Mouse (Mus musculus): ENCODE measurements around the gene 1700001C19Rik. TPM values are rescaled to one million over a fixed set of nuclear protein-coding genes. Genes with fewer than 3 reads are reported as not detected.
A peak's percentile ranks its signal among the peaks of the same experiment; 100 is the strongest.

Gene 1700001C19Rik
- total RNA-seq, 1 experiment: 0.85 TPM

DNA sequence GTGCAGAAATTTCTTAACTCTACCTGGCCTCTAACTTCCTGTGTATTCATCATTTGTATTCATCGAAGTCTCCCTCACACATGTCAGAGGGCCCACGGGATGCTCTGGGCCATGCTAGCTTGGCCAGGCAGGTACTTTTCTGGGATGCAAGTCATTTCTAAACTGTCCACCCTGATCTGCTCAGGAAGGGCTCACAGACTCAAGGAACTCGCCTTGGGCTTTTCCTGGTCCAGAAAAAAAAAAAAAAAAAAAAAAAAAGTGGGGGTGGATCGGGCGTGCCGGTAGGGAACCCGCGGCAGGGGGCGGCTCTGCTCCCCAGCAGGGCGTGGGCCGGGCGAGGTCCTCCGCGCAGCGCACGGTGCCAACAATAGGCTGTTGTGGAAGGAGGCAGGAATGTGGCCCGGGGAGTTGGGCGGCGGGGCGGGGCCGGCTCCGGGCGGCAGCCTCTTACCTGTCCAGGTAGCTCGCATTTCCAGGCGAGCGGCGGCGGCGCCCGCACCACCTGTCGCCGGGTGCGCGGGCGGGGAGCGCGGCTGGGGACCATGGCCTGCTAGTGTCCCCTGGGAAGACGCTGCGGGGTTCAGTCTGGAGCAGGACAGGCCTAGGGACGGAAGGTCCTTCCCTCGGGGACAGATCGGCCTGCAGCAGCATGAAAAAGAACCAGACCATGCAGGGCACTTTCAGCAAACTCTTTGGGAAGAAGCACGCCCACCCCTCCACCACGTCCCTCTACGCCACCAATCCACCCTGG, 845 bp downstream of the 1700001C19Rik start, which contains the start of gene AI661453:
Gene AI661453 (plus strand): TSS at position 460 of the 751 bp plus-strand sequence.
- peak; percentile 45 for DNase-seq (ENCODE audit: low read depth, low spot score)
- in situ Hi-C loops (cut with MboI; ENCODE audit: low sequenced_read_pairs in 2 of 2, unreplicated experiment in 2 of 2): no loop called here
- no peak within 1 kb of the TSS for H3K27ac ChIP-seq (ENCODE audit: insufficient read depth, low read depth, low read length, poor library complexity, severe bottlenecking)
- H3K9ac ChIP-seq (ENCODE audit: insufficient read depth, low read depth, low read length, poor library complexity, severe bottlenecking): peak within 1 kb of the TSS; percentile 59
- peak within 1 kb of the TSS; percentile 71 to 76 for H3K4me3 ChIP-seq (ENCODE audit: insufficient read depth in 1 of 2, low read depth in 1 of 2, low read length in 2 of 2, poor library complexity in 1 of 2, severe bottlenecking in 1 of 2)
- peak; percentile 92 for TF ChIP-seq ZNF384 (IDR thresholded peaks at IDR 0.05; ENCODE audit: low read depth, low read length)
- TF ChIP-seq MAFK (IDR thresholded peaks at IDR 0.05; ENCODE audit: insufficient read depth, low read depth, low read length): no peak
- no peaks in the 10 kb centered on the region for H3K9me3 ChIP-seq (ENCODE audit: control insufficient read depth, insufficient read depth, low read depth, low read length)
- no peaks in the 10 kb centered on the region for H3K36me3 ChIP-seq (ENCODE audit: control insufficient read depth, insufficient read depth, low read length, poor library complexity, severe bottlenecking)
- H3K4me1 ChIP-seq (ENCODE audit: control insufficient read depth in 2 of 2, insufficient read depth in 2 of 2, low read length in 2 of 2, poor library complexity in 1 of 2): peaks cover 0 to 23% of the 10 kb centered on the region in 2 experiments; a peak in 2 of 4 replicates

DNA sequence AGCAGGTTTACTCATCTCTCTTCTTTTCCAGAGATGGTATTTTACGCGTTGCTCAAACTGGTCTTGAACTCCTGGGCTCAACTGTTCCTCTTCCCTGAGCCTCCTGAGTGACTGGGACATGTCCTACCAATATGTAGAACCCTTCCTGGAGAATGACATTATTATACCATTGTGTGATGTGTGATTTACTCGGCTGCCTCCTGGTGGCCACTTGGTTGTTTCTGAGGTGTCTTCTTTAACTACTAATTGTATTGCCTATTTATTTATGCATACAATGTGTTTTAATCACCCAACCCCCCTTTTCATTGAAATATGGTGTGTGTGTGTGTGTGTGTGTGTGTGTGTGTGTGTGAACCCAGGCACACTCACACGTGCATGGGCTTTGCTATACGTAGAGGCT, 6.4 kb downstream of the 1700001C19Rik start:
- H3K27ac ChIP-seq (ENCODE audit: insufficient read depth, low read depth, low read length, poor library complexity, severe bottlenecking): no peak overlapping the region
- no peaks in the 10 kb centered on the region for H3K36me3 ChIP-seq (ENCODE audit: control insufficient read depth, insufficient read depth, low read length, poor library complexity, severe bottlenecking)
- no peak overlapping the region for H3K4me3 ChIP-seq (ENCODE audit: insufficient read depth in 1 of 2, low read depth in 1 of 2, low read length in 2 of 2, poor library complexity in 1 of 2, severe bottlenecking in 1 of 2)
- TF ChIP-seq CHD2 (IDR thresholded peaks at IDR 0.05; ENCODE audit: low read depth, low read length): no peak
- TF ChIP-seq ZC3H11A (IDR thresholded peaks at IDR 0.05; ENCODE audit: borderline replicate concordance, low read depth, low read length): no peak
- no peak for TF ChIP-seq MAFK (IDR thresholded peaks at IDR 0.05; ENCODE audit: insufficient read depth, low read depth, low read length)
- TF ChIP-seq ZNF384 (IDR thresholded peaks at IDR 0.05; ENCODE audit: low read depth, low read length): no peak
- TF ChIP-seq HCFC1 (IDR thresholded peaks at IDR 0.05; ENCODE audit: borderline replicate concordance, insufficient read depth, low read length): no peak
- DNase-seq (ENCODE audit: low read depth, low spot score): no peak
- in situ Hi-C loops (cut with MboI; ENCODE audit: low sequenced_read_pairs in 2 of 2, unreplicated experiment in 2 of 2): no loop called here
- H3K9me3 ChIP-seq (ENCODE audit: control insufficient read depth, insufficient read depth, low read depth, low read length): no peaks in the 10 kb centered on the region
- H3K9ac ChIP-seq (ENCODE audit: insufficient read depth, low read depth, low read length, poor library complexity, severe bottlenecking): no peak overlapping the region
- H3K4me1 ChIP-seq (ENCODE audit: control insufficient read depth in 2 of 2, insufficient read depth in 2 of 2, low read length in 2 of 2, poor library complexity in 1 of 2): peaks cover 0 to 2% of the 10 kb centered on the region in 2 experiments; a peak in 1 of 4 replicates

DNA sequence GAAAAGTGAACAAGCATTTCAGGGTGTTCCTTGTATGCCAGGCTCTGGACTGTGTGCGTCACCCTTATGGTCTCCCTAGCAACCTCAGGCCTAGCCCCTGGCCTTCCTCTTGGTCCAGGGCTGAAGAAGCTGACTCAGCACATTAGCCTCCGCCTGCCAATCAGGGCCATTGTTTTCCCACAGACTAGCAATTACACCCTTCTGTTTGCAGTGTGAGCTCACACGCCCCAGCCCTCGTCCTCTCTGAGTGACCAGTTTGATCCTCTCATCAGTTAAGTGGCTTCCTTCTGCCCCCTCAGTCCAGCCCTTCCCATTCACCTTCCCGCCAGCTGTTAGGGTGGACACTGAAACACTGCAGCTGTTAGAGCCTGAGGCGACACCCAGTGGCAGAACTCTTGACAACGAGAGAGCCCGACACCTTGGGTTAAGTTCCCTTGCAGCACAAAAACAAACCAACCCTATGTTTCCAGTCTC, 8.3 kb downstream of the 1700001C19Rik start:
- no peak for DNase-seq (ENCODE audit: low read depth, low spot score)
- Histone ChIP-seq H3K4me1 (ENCODE audit: control insufficient read depth in 2 of 2, insufficient read depth in 2 of 2, low read length in 2 of 2, poor library complexity in 1 of 2) (peaks cover 0 to 2% of the 10 kb centered on the region in 2 experiments; a peak in 1 of 4 replicates), H3K36me3 (ENCODE audit: control insufficient read depth, insufficient read depth, low read length, poor library complexity, severe bottlenecking) (no peaks in the 10 kb centered on the region), H3K4me3 (ENCODE audit: insufficient read depth in 1 of 2, low read depth in 1 of 2, low read length in 2 of 2, poor library complexity in 1 of 2, severe bottlenecking in 1 of 2) (no peak overlapping the region), H3K9me3 (ENCODE audit: control insufficient read depth, insufficient read depth, low read depth, low read length) (no peaks in the 10 kb centered on the region), H3K9ac (ENCODE audit: insufficient read depth, low read depth, low read length, poor library complexity, severe bottlenecking) (no peak overlapping the region), H3K27ac (ENCODE audit: insufficient read depth, low read depth, low read length, poor library complexity, severe bottlenecking) (no peak overlapping the region)
- TF ChIP-seq HCFC1 (IDR thresholded peaks at IDR 0.05; ENCODE audit: borderline replicate concordance, insufficient read depth, low read length): no peak
- TF ChIP-seq MAFK (IDR thresholded peaks at IDR 0.05; ENCODE audit: insufficient read depth, low read depth, low read length): no peak
- no peak for TF ChIP-seq ZNF384 (IDR thresholded peaks at IDR 0.05; ENCODE audit: low read depth, low read length)
- TF ChIP-seq CHD2 (IDR thresholded peaks at IDR 0.05; ENCODE audit: low read depth, low read length): no peak
- TF ChIP-seq ZC3H11A (IDR thresholded peaks at IDR 0.05; ENCODE audit: borderline replicate concordance, low read depth, low read length): no peak
- in situ Hi-C loops (cut with MboI; ENCODE audit: low sequenced_read_pairs in 2 of 2, unreplicated experiment in 2 of 2): no loop called here

DNA sequence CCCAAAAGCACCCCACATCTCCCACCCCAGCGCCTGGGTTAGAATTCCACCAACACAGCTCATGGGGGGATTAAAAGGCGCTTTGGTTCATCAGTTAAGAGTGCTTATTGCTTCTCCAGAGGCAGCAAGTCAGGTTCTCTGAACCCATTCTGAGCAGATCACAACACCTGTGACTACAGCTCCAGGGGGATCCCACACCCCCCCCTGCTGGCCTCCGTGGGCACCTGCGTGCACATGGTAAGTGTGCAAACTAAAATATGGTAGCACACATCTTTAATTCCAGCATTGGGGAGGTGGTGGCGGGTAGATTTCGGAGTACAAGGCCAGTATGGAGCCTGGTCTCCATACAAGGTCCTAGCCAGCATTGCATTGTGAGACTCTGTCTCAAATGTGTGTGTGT, 9.9 kb downstream of the 1700001C19Rik start:
- TF ChIP-seq ZNF384 (IDR thresholded peaks at IDR 0.05; ENCODE audit: low read depth, low read length): no peak
- no peak for TF ChIP-seq CHD2 (IDR thresholded peaks at IDR 0.05; ENCODE audit: low read depth, low read length)
- no peak for TF ChIP-seq HCFC1 (IDR thresholded peaks at IDR 0.05; ENCODE audit: borderline replicate concordance, insufficient read depth, low read length)
- TF ChIP-seq ZC3H11A (IDR thresholded peaks at IDR 0.05; ENCODE audit: borderline replicate concordance, low read depth, low read length): no peak
- TF ChIP-seq MAFK (IDR thresholded peaks at IDR 0.05; ENCODE audit: insufficient read depth, low read depth, low read length): no peak
- in situ Hi-C loops (cut with MboI; ENCODE audit: low sequenced_read_pairs in 2 of 2, unreplicated experiment in 2 of 2): no loop called here

More for the DNA sequence above, 9.9 kb downstream of the 1700001C19Rik start:
- no peak overlapping the region for H3K4me3 ChIP-seq (ENCODE audit: insufficient read depth in 1 of 2, low read depth in 1 of 2, low read length in 2 of 2, poor library complexity in 1 of 2, severe bottlenecking in 1 of 2)
- DNase-seq (ENCODE audit: low read depth, low spot score): no peak
- H3K27ac ChIP-seq (ENCODE audit: insufficient read depth, low read depth, low read length, poor library complexity, severe bottlenecking): no peak overlapping the region
- no peaks in the 10 kb centered on the region for H3K9me3 ChIP-seq (ENCODE audit: control insufficient read depth, insufficient read depth, low read depth, low read length)
- H3K9ac ChIP-seq (ENCODE audit: insufficient read depth, low read depth, low read length, poor library complexity, severe bottlenecking): no peak overlapping the region
- H3K4me1 ChIP-seq (ENCODE audit: control insufficient read depth in 2 of 2, insufficient read depth in 2 of 2, low read length in 2 of 2, poor library complexity in 1 of 2): peaks cover 0 to 2% of the 10 kb centered on the region in 2 experiments; a peak in 1 of 4 replicates
- H3K36me3 ChIP-seq (ENCODE audit: control insufficient read depth, insufficient read depth, low read length, poor library complexity, severe bottlenecking): no peaks in the 10 kb centered on the region

Data from ES-E14 (cell line).